Mouse (Mus musculus) CH12.LX (cell line): ENCODE measurements around the gene Chd9. TPM values are rescaled to one million over a fixed set of nuclear protein-coding genes. Genes with fewer than 3 reads are reported as not detected.

Experiments used
- DNase-seq: peaks from one replicate; pipeline ENCODE4 v3.0.0-alpha.2; 2013; ENCODE audit errors: extremely low read depth
- H3K27ac ChIP-seq: 2 replicates; pipeline ENCODE4 v1.5.1; 2012; ENCODE audit warnings: low read depth, mild to moderate bottlenecking, control low read depth, moderate library complexity; ENCODE audit not compliant: insufficient read depth
- H3K27me3 ChIP-seq: replicated peaks from 2 replicates; pipeline ENCODE3; 2012; ENCODE audit warnings: inconsistent platforms
- H3K36me3 ChIP-seq, 2 experiments: replicated peaks in 1 of 2; 2 replicates each; pipeline versions ENCODE3 to v1.6.1; 2012; ENCODE audit warnings: inconsistent platforms in 1 of 2, low read length in 1 of 2, mild to moderate bottlenecking in 1 of 2, mixed read lengths in 1 of 2, moderate library complexity in 1 of 2; ENCODE audit not compliant: control insufficient read depth in 1 of 2, insufficient read depth in 1 of 2
- H3K4me1 ChIP-seq, 2 experiments: 2 replicates each; pipeline ENCODE4 v1.6.1; 2012; ENCODE audit warnings: inconsistent platforms in 1 of 2, moderate library complexity in 1 of 2; ENCODE audit not compliant: insufficient read depth in 2 of 2, control insufficient read depth in 1 of 2
- H3K4me2 ChIP-seq: 2 replicates; pipeline ENCODE4 v1.6.1; 2012; ENCODE audit warnings: low read depth, mild to moderate bottlenecking, control low read depth; ENCODE audit not compliant: poor library complexity, insufficient read depth, severe bottlenecking
- H3K4me3 ChIP-seq, 3 experiments: fragments of 150-350 bp in 1 of 3; sonication (generic) in 1 of 3; replicated peaks in 1 of 3; 2 replicates each; pipeline versions ENCODE3 to v1.5.1; 2011 to 2012; ENCODE audit warnings: low read depth in 2 of 3, low read length in 2 of 3, mild to moderate bottlenecking in 2 of 3, moderate library complexity in 2 of 3, control low read depth in 1 of 3, improper control_type of control experiment in 1 of 3, inconsistent platforms in 1 of 3, mixed read lengths in 1 of 3; ENCODE audit not compliant: poor library complexity in 1 of 3
- H3K79me2 ChIP-seq: replicated peaks from 2 replicates; pipeline ENCODE4 v1.6.1; 2012; ENCODE audit warnings: mild to moderate bottlenecking, moderate library complexity; ENCODE audit not compliant: control insufficient read depth, poor library complexity, insufficient read depth, severe bottlenecking; ENCODE audit errors: extremely low read depth
- H3K9ac ChIP-seq: 2 replicates; pipeline ENCODE4 v1.6.1; 2012; ENCODE audit warnings: low read depth, mild to moderate bottlenecking, control low read depth, moderate library complexity; ENCODE audit not compliant: insufficient read depth
- H3K9me3 ChIP-seq: replicated peaks from 2 replicates; pipeline ENCODE3; 2012; ENCODE audit warnings: low read length, inconsistent platforms, mixed read lengths
- BHLHE40 ChIP-seq: IDR thresholded peaks from 2 replicates; pipeline ENCODE4 v1.6.1; 2011; ENCODE audit warnings: mild to moderate bottlenecking, low read depth, low read length, improper control_type of control experiment
- ELF1 ChIP-seq: IDR thresholded peaks from 2 replicates; pipeline ENCODE4 v1.6.1; 2014; ENCODE audit warnings: low read depth, mild to moderate bottlenecking, inconsistent platforms, low read length, improper control_type of control experiment
- ETS1 ChIP-seq: conservative IDR thresholded peaks from 2 replicates; pipeline ENCODE4 v1.6.1; 2012; ENCODE audit warnings: low read depth, mild to moderate bottlenecking, inconsistent platforms, low read length, improper control_type of control experiment, moderate library complexity
- GABPA ChIP-seq: IDR thresholded peaks from 2 replicates; pipeline ENCODE4 v1.6.1; 2012; ENCODE audit warnings: low read depth, low read length, improper control_type of control experiment, inconsistent platforms; ENCODE audit not compliant: insufficient replicate concordance
- HCFC1 ChIP-seq: IDR thresholded peaks from 2 replicates; pipeline ENCODE4 v1.6.1; 2012; ENCODE audit warnings: low read depth, mild to moderate bottlenecking, inconsistent platforms, low read length, improper control_type of control experiment
- JUN ChIP-seq: IDR thresholded peaks from 2 replicates; pipeline ENCODE4 v1.6.1; 2011; ENCODE audit warnings: low read depth, mild to moderate bottlenecking, low read length, improper control_type of control experiment, moderate library complexity; ENCODE audit not compliant: insufficient read depth
- JUND ChIP-seq: conservative IDR thresholded peaks from 2 replicates; pipeline ENCODE4 v1.6.1; 2011; ENCODE audit warnings: low read depth, low read length, improper control_type of control experiment
- KAT2A ChIP-seq: IDR thresholded peaks from 2 replicates; pipeline ENCODE4 v1.6.1; 2012; ENCODE audit warnings: low read length, improper control_type of control experiment, inconsistent platforms; ENCODE audit not compliant: insufficient replicate concordance
- MAFK ChIP-seq: IDR thresholded peaks from 2 replicates; pipeline ENCODE4 v1.6.1; 2011; ENCODE audit warnings: low read length, improper control_type of control experiment; ENCODE audit not compliant: insufficient replicate concordance
- MAZ ChIP-seq: IDR thresholded peaks from 2 replicates; pipeline ENCODE4 v1.6.1; 2012; ENCODE audit warnings: low read depth, mild to moderate bottlenecking, inconsistent platforms, low read length, improper control_type of control experiment, moderate library complexity
- MEF2A ChIP-seq: IDR thresholded peaks from 2 replicates; pipeline ENCODE4 v1.6.1; 2014; ENCODE audit warnings: low read depth, mild to moderate bottlenecking, inconsistent platforms, low read length, improper control_type of control experiment, borderline replicate concordance
- MXI1 ChIP-seq: IDR thresholded peaks from 2 replicates; pipeline ENCODE4 v1.6.1; 2011; ENCODE audit warnings: mild to moderate bottlenecking, low read depth, low read length, improper control_type of control experiment
- PAX5 ChIP-seq: IDR thresholded peaks from 2 replicates; pipeline ENCODE4 v1.6.1; 2012; ENCODE audit warnings: low read length, inconsistent platforms, mixed read lengths
- POLR2A ChIP-seq: IDR thresholded peaks from 2 replicates; pipeline ENCODE4 v1.6.1; 2011; ENCODE audit warnings: low read depth, mild to moderate bottlenecking, improper control_type of control experiment, low read length
- POLR2AphosphoS2 ChIP-seq: IDR thresholded peaks from 2 replicates; pipeline ENCODE4 v1.6.1; 2011; ENCODE audit warnings: low read depth, low read length, improper control_type of control experiment
- RAD21 ChIP-seq: IDR thresholded peaks from 2 replicates; pipeline ENCODE4 v1.6.1; 2011; ENCODE audit warnings: low read depth, mild to moderate bottlenecking, low read length, improper control_type of control experiment, moderate library complexity
- RCOR1 ChIP-seq: conservative IDR thresholded peaks from 2 replicates; pipeline ENCODE4 v1.6.1; 2012; ENCODE audit warnings: low read depth, mild to moderate bottlenecking, inconsistent platforms, low read length, improper control_type of control experiment
- SMC3 ChIP-seq: IDR thresholded peaks from 2 replicates; pipeline ENCODE4 v1.6.1; 2011; ENCODE audit warnings: low read depth, low read length, improper control_type of control experiment
- USF1 ChIP-seq: IDR thresholded peaks from 2 replicates; pipeline ENCODE4 v1.6.1; 2014; ENCODE audit warnings: low read depth, mild to moderate bottlenecking, inconsistent platforms, low read length, improper control_type of control experiment
- USF2 ChIP-seq: conservative IDR thresholded peaks from 2 replicates; pipeline ENCODE4 v1.6.1; 2011; ENCODE audit warnings: low read depth, low read length, improper control_type of control experiment
- ZC3H11A ChIP-seq: IDR thresholded peaks from 2 replicates; pipeline ENCODE4 v1.6.1; 2012; ENCODE audit warnings: low read depth, mild to moderate bottlenecking, inconsistent platforms, low read length, improper control_type of control experiment
- ZMIZ1 ChIP-seq: IDR thresholded peaks from 2 replicates; pipeline ENCODE4 v1.6.1; 2012; ENCODE audit warnings: low read depth, mild to moderate bottlenecking, inconsistent platforms, low read length, improper control_type of control experiment
- dilution Hi-C: fragments of 300-500 bp; cut with MboI; formaldehyde crosslinking; loops from 2 replicates; pipeline ENCODE4 v1.14.3; 2020; ENCODE audit warnings: low sequenced_read_pairs; ENCODE audit not compliant: extremely low pct_unique_long_range_greater_than_20kb, extremely low pct_ligation_motif_present
- in situ Hi-C: fragments of 300-500 bp; cut with MboI; formaldehyde crosslinking; loops from 3 replicates; pipeline ENCODE4 v1.14.3; 2019; ENCODE audit warnings: low sequenced_read_pairs, low pct_ligation_motif_present, low pct_unique_long_range_greater_than_20kb, mixed read lengths
- polyA plus RNA-seq: library from polyadenylated mRNA; unstranded; fragments of >175 nt; gene quantifications from 2 replicates; pipeline ENCODE4 v1.2.1, GENCODE M21; 2012; ENCODE audit warnings: low read depth; ENCODE audit not compliant: insufficient read length
- total RNA-seq, 2 experiments: library from RNA; depleted of rRNA; stranded (reverse); fragments of 300-350 nt in 1 of 2; fragments of >200 nt in 1 of 2; gene quantifications; 2 replicates each; pipeline ENCODE4 v1.2.3; 2012 to 2014

Chd9 gene
- total and polyA plus RNA-seq, 3 experiments, result 12.7 to 188 (median 15.1) TPM

- dilution Hi-C loops (no loop called here), in situ Hi-C loops (no loop called here)
- Histone ChIP-seq H3K4me1 (peaks cover 4 to 19% of the 10 kb centered on the region in 2 experiments; a peak in 2 of 4 replicates), H3K27me3 (no peaks in the 10 kb centered on the region), H3K4me3 (no peak overlapping the region), H3K79me2 (no peaks in the 10 kb centered on the region), H3K4me2 (no peak overlapping the region), H3K9ac (no peak overlapping the region), H3K9me3 (peaks cover 3% of the 10 kb centered on the region), H3K27ac (no peak overlapping the region), H3K36me3 (peaks cover 21 to 48% of the 10 kb centered on the region in 2 experiments)
- TF ChIP-seq JUND (no peak), JUN (no peak), SMC3 (no peak), BHLHE40 (no peak), ZMIZ1 (no peak), PAX5 (no peak)
- DNase-seq, result no peak
These were observed 26.0 kb downstream of the Chd9 start for GRCm38 (mm10) chr8:90853971-90854670.

- no peak for DNase-seq
- Histone ChIP-seq H3K9me3 (peaks cover 3% of the 10 kb centered on the region), H3K27ac (no peak overlapping the region), H3K79me2 (no peaks in the 10 kb centered on the region), H3K36me3 (peaks cover 17 to 45% of the 10 kb centered on the region in 2 experiments), H3K27me3 (no peaks in the 10 kb centered on the region), H3K9ac (no peak overlapping the region), H3K4me3 (no peak overlapping the region), H3K4me1 (peaks cover 4 to 19% of the 10 kb centered on the region in 2 experiments; a peak in 2 of 4 replicates), H3K4me2 (no peak overlapping the region)
- dilution Hi-C loops (no loop called here), in situ Hi-C loops (no loop called here)
- TF ChIP-seq GABPA (no peak), ETS1 (no peak), RCOR1 (no peak), MXI1 (no peak)
These were observed 26.6 kb downstream of the Chd9 start for GRCm38 (mm10) chr8:90854671-90855161.

- Histone ChIP-seq H3K4me1 (peaks cover 5 to 21% of the 10 kb centered on the region in 2 experiments), H3K36me3 (peaks cover 8 to 36% of the 10 kb centered on the region in 2 experiments), H3K79me2 (no peaks in the 10 kb centered on the region), H3K4me3 (no peak overlapping the region), H3K27me3 (no peaks in the 10 kb centered on the region), H3K27ac (no peak overlapping the region), H3K4me2 (no peak overlapping the region), H3K9ac (no peak overlapping the region), H3K9me3 (peaks cover 3% of the 10 kb centered on the region)
- no peak for DNase-seq
- TF ChIP-seq SMC3 (no peak), HCFC1 (no peak), USF2 (no peak), POLR2A (no peak), POLR2AphosphoS2 (no peak), RCOR1 (no peak), MXI1 (no peak), ELF1 (no peak), MAFK (no peak), ZC3H11A (no peak), MAZ (no peak), RAD21 (no peak), MEF2A (no peak), USF1 (no peak), KAT2A (no peak)
- dilution Hi-C loops, result no loop called here
- in situ Hi-C loops, result no loop called here
These were observed 28.0 kb downstream of the Chd9 start for GRCm38 (mm10) chr8:90856171-90856570.
